Mouse (Mus musculus): ENCODE results near the gene Gm20388. TPM values are rescaled to one million over a fixed set of nuclear protein-coding genes. Genes with fewer than 3 reads are reported as not detected.
A peak's percentile ranks its signal among the peaks of the same experiment; 100 is the strongest.

The Gm20388 gene
- total and polyA plus RNA-seq, 3 experiments, result 0.02 to 0.05 TPM; not detected in 1

GRCm38 (mm10) chr8:120553441-120554123 is 642.9 kb downstream of the Gm20388 start:
- H3K4me3 ChIP-seq (ENCODE audit: low read depth, low read length), result no peak overlapping the region
- H3K36me3 ChIP-seq (replicated peaks), result peaks cover 98% of the 10 kb centered on the region
- TF ChIP-seq POLR2AphosphoS5 (IDR thresholded peaks at IDR 0.05; ENCODE audit: insufficient replicate concordance, low read depth, low read length) (no peak), TAL1 (conservative IDR thresholded peaks at IDR 0.05; ENCODE audit: low read depth, low read length) (no peak), GATA1 (IDR thresholded peaks at IDR 0.05; ENCODE audit: borderline replicate concordance, low read length) (no peak), GATA2 (IDR thresholded peaks at IDR 0.05; ENCODE audit: borderline replicate concordance, low read depth, low read length) (no peak), CTCF (IDR thresholded peaks at IDR 0.05; ENCODE audit: low read depth, low read length) (no peak)
- H3K4me1 ChIP-seq (ENCODE audit: insufficient read depth, low read depth, low read length), result peaks cover 41% of the 10 kb centered on the region
- DNase-seq (ENCODE audit: low spot score), result no peak
- ATAC-seq (ENCODE audit: extremely low read depth, insufficient number of reproducible peaks, low FRiP score, poor library complexity, severe bottlenecking), result no peak
- no peaks in the 10 kb centered on the region for H3K9me3 ChIP-seq (replicated peaks)
- H3K27me3 ChIP-seq (ENCODE audit: insufficient read depth, low read length), result peaks cover 4% of the 10 kb centered on the region; the same call in 1 of the 2 replicates

GRCm38 (mm10) chr8:120554466-120555039 is 643.9 kb downstream of the Gm20388 start:
- ATAC-seq (ENCODE audit: extremely low read depth, insufficient number of reproducible peaks, low FRiP score, poor library complexity, severe bottlenecking), result no peak
- Histone ChIP-seq H3K9me3 (replicated peaks) (no peaks in the 10 kb centered on the region), H3K4me1 (ENCODE audit: insufficient read depth, low read depth, low read length) (peaks cover 44% of the 10 kb centered on the region), H3K27me3 (ENCODE audit: insufficient read depth, low read length) (no peaks in the 10 kb centered on the region; the same call in 1 of the 2 replicates), H3K4me3 (ENCODE audit: low read depth, low read length) (no peak overlapping the region), H3K36me3 (replicated peaks) (peaks cover 100% of the 10 kb centered on the region)
- TF ChIP-seq POLR2AphosphoS5 (IDR thresholded peaks at IDR 0.05; ENCODE audit: insufficient replicate concordance, low read depth, low read length) (no peak), CTCF (IDR thresholded peaks at IDR 0.05; ENCODE audit: low read depth, low read length) (no peak), TAL1 (conservative IDR thresholded peaks at IDR 0.05; ENCODE audit: low read depth, low read length) (no peak), GATA1 (IDR thresholded peaks at IDR 0.05; ENCODE audit: borderline replicate concordance, low read length) (no peak), GATA2 (IDR thresholded peaks at IDR 0.05; ENCODE audit: borderline replicate concordance, low read depth, low read length) (no peak)
- no peak for DNase-seq (ENCODE audit: low spot score)

- Histone ChIP-seq H3K4me3 (ENCODE audit: low read depth, low read length) (peak overlapping the region; percentile 13; the same call in 1 of the 2 replicates), H3K4me1 (ENCODE audit: insufficient read depth, low read depth, low read length) (peaks cover 50% of the 10 kb centered on the region), H3K27me3 (ENCODE audit: insufficient read depth, low read length) (no peaks in the 10 kb centered on the region; the same call in 1 of the 2 replicates), H3K9me3 (replicated peaks) (no peaks in the 10 kb centered on the region), H3K36me3 (replicated peaks) (peaks cover 100% of the 10 kb centered on the region)
- no peak for ATAC-seq (ENCODE audit: extremely low read depth, insufficient number of reproducible peaks, low FRiP score, poor library complexity, severe bottlenecking)
- DNase-seq (ENCODE audit: low spot score), result no peak
- TF ChIP-seq GATA1 (IDR thresholded peaks at IDR 0.05; ENCODE audit: borderline replicate concordance, low read length), result no peak
- TF ChIP-seq CTCF (IDR thresholded peaks at IDR 0.05; ENCODE audit: low read depth, low read length), result no peak
- no peak for TF ChIP-seq POLR2AphosphoS5 (IDR thresholded peaks at IDR 0.05; ENCODE audit: insufficient replicate concordance, low read depth, low read length)
- no peak for TF ChIP-seq TAL1 (conservative IDR thresholded peaks at IDR 0.05; ENCODE audit: low read depth, low read length)
- no peak for TF ChIP-seq GATA2 (IDR thresholded peaks at IDR 0.05; ENCODE audit: borderline replicate concordance, low read depth, low read length)
These were observed 645.7 kb downstream of the Gm20388 start for GRCm38 (mm10) chr8:120556198-120556892.

- Histone ChIP-seq H3K4me3 (ENCODE audit: low read depth, low read length) (no peak overlapping the region), H3K27me3 (ENCODE audit: insufficient read depth, low read length) (no peaks in the 10 kb centered on the region; the same call in 1 of the 2 replicates), H3K4me1 (ENCODE audit: insufficient read depth, low read depth, low read length) (peaks cover 52% of the 10 kb centered on the region), H3K36me3 (replicated peaks) (peaks cover 100% of the 10 kb centered on the region), H3K9me3 (replicated peaks) (no peaks in the 10 kb centered on the region)
- ATAC-seq (ENCODE audit: extremely low read depth, insufficient number of reproducible peaks, low FRiP score, poor library complexity, severe bottlenecking), result no peak
- DNase-seq (ENCODE audit: low spot score), result no peak
- TF ChIP-seq GATA1 (IDR thresholded peaks at IDR 0.05; ENCODE audit: borderline replicate concordance, low read length) (no peak), CTCF (IDR thresholded peaks at IDR 0.05; ENCODE audit: low read depth, low read length) (no peak), POLR2AphosphoS5 (IDR thresholded peaks at IDR 0.05; ENCODE audit: insufficient replicate concordance, low read depth, low read length) (no peak), GATA2 (IDR thresholded peaks at IDR 0.05; ENCODE audit: borderline replicate concordance, low read depth, low read length) (no peak), TAL1 (conservative IDR thresholded peaks at IDR 0.05; ENCODE audit: low read depth, low read length) (no peak)
These were observed 646.7 kb downstream of the Gm20388 start for GRCm38 (mm10) chr8:120557170-120557965.

- H3K4me1 ChIP-seq (ENCODE audit: insufficient read depth, low read depth, low read length), result peaks cover 60% of the 10 kb centered on the region
- ATAC-seq (ENCODE audit: extremely low read depth, insufficient number of reproducible peaks, low FRiP score, poor library complexity, severe bottlenecking) (no peak), DNase-seq (ENCODE audit: low spot score) (no peak)
- no peaks in the 10 kb centered on the region for H3K9me3 ChIP-seq (replicated peaks)
- TF ChIP-seq POLR2AphosphoS5 (IDR thresholded peaks at IDR 0.05; ENCODE audit: insufficient replicate concordance, low read depth, low read length) (no peak), GATA2 (IDR thresholded peaks at IDR 0.05; ENCODE audit: borderline replicate concordance, low read depth, low read length) (no peak), GATA1 (IDR thresholded peaks at IDR 0.05; ENCODE audit: borderline replicate concordance, low read length) (no peak), TAL1 (conservative IDR thresholded peaks at IDR 0.05; ENCODE audit: low read depth, low read length) (no peak), CTCF (IDR thresholded peaks at IDR 0.05; ENCODE audit: low read depth, low read length) (no peak)
- H3K4me3 ChIP-seq (ENCODE audit: low read depth, low read length), result no peak overlapping the region
- H3K27me3 ChIP-seq (ENCODE audit: insufficient read depth, low read length), result no peaks in the 10 kb centered on the region; the same call in 1 of the 2 replicates
- peaks cover 100% of the 10 kb centered on the region for H3K36me3 ChIP-seq (replicated peaks)
These were observed 647.5 kb downstream of the Gm20388 start for GRCm38 (mm10) chr8:120558162-120558561.

Measured in G1E (cell line).